19 mouse cellular contexts compared by ENCODE assay signal in the genomic region with DNA sequence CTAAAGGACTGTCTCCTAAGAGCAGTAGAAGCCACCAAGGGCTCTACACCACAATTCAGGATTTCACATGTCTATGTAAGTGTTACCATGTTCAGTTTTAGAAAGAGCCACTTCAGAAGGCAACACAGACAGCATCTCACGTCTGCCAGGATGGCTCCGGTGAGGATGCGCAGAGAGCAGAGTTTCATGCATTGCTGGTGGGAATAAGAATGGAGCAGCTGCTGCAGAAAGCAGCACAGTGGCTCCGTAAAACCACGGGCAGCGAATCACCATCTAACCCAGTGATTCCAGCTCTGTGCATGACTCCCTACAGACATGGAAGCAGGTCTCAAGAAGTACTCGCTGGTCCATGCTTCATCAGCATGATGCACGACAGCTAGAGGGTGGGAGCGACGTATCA. TPM values are rescaled to one million over a fixed set of nuclear protein-coding genes. Genes with fewer than 3 reads are reported as not detected.
"Had no signal": no experiment of that assay in that cellular context is flagged by ENCODE, and none has a peak within 500 bp of the region (broad histone marks: within the 10 kb centered on the region; RNA-seq: fewer than 3 reads in every experiment).

No protein-coding gene starts in this region.

- H3K4me3 ChIP-seq: heart, adult 2 months; heart, embryonic 13.5 days; heart, embryonic 15.5 days; hindbrain, embryonic 13.5 days; hindbrain, embryonic 15.5 days; kidney, embryonic 15.5 days; limb, embryonic 13.5 days; limb, embryonic 15.5 days; liver, embryonic 13.5 days had no signal

- H3K36me3 ChIP-seq: heart, embryonic 13.5 days; heart, embryonic 15.5 days; hindbrain, embryonic 13.5 days; hindbrain, embryonic 15.5 days; kidney, embryonic 15.5 days; limb, embryonic 13.5 days; limb, embryonic 15.5 days; liver, embryonic 13.5 days had no signal

- H3K27me3 ChIP-seq: hindbrain, embryonic 13.5 days; hindbrain, embryonic 15.5 days; kidney, embryonic 15.5 days; limb, embryonic 13.5 days; limb, embryonic 15.5 days; liver, embryonic 13.5 days had no signal

- H3K27ac ChIP-seq: heart, adult 2 months; heart, embryonic 13.5 days; heart, embryonic 15.5 days; hindbrain, embryonic 13.5 days; hindbrain, embryonic 15.5 days; hindbrain, postnatal 0 days; kidney, embryonic 15.5 days; kidney, postnatal 0 days; limb, embryonic 13.5 days; limb, embryonic 15.5 days; liver, embryonic 13.5 days had no signal

- DNase-seq: forebrain, postnatal 0 days; gastrocnemius, postnatal 14 days; gastrocnemius, postnatal 36 days; heart, adult 11 months; heart, adult 2 months; heart, postnatal 14 days; heart, postnatal 36 days; left cerebral cortex, postnatal 4 days; liver, embryonic 13.5 days had no signal

- H3K9me3 ChIP-seq: heart, embryonic 13.5 days; heart, embryonic 15.5 days; hindbrain, embryonic 13.5 days; hindbrain, embryonic 15.5 days; kidney, embryonic 15.5 days; limb, embryonic 15.5 days; liver, embryonic 13.5 days had no signal

- H3K4me2 ChIP-seq: heart, embryonic 11.5 days; heart, embryonic 13.5 days; heart, embryonic 15.5 days; hindbrain, embryonic 13.5 days; hindbrain, embryonic 15.5 days; kidney, embryonic 15.5 days; limb, embryonic 13.5 days; limb, embryonic 15.5 days; liver, embryonic 13.5 days had no signal

- H3K4me1 ChIP-seq: heart, embryonic 13.5 days; heart, embryonic 15.5 days; kidney, embryonic 15.5 days; limb, embryonic 13.5 days; limb, embryonic 15.5 days; liver, embryonic 13.5 days had no signal

- H3K9ac ChIP-seq: forebrain, postnatal 0 days; heart, embryonic 13.5 days; heart, embryonic 15.5 days; hindbrain, embryonic 13.5 days; hindbrain, embryonic 15.5 days; kidney, embryonic 15.5 days; limb, embryonic 13.5 days; limb, embryonic 15.5 days; liver, embryonic 13.5 days had no signal

- ATAC-seq: forebrain, postnatal 0 days; hindbrain, postnatal 0 days had no signal

RNA-seq across cellular contexts. Expression of a gene that starts 31.5 kb away (rescaled TPM):
- total RNA-seq: heart, postnatal 36 days had no signal
